Mouse (Mus musculus): ENCODE measurements around the gene Scfd2.

Scfd2 gene

DNA sequence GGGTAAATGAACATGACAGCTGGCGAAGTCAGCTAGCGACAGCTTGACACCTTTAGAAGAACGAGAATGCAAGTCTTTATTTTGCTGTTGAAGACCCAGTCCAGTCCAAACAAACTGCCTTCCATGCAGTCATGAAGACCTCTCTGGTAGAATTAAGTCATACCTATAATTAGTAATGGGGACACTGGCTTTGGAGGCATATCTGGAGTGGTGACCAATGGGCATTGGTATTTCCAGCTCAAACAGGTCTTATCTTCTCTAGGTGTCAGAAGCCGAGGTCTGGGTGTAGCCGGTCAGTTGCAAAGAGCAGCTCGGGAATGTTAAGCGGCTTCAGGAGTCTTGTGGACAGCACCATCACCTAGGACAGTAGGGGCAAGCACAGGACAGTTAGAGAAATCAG is 325.5 kb downstream of the Scfd2 start:
- DNase-seq (ENCODE audit: low read depth, low spot score): peak; percentile 60

GRCm38 (mm10) chr5:74205509-74205908 is 326.1 kb downstream of the Scfd2 start:
- DNase-seq (ENCODE audit: low read depth, low spot score): no peak

DNA sequence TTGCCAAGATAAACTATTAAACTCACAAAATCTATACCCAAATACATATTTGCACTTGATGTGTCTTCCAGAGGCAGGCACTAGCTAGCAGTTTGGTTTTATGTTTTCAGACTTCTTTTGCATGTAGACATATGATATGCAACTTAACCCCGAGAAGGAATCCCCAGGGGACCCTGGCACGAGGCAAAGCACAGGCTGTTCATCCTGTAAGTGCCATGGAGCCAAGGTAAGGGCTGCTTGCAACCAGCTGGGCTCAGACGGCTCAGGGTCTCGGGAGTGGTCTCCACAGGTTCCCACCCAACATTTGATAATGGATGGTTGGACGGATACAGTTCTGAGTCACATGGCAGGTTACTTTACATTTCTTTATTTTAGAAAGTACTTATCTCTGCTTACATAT is 327.1 kb downstream of the Scfd2 start:
- DNase-seq (ENCODE audit: low read depth, low spot score): peak; percentile 67

DNA sequence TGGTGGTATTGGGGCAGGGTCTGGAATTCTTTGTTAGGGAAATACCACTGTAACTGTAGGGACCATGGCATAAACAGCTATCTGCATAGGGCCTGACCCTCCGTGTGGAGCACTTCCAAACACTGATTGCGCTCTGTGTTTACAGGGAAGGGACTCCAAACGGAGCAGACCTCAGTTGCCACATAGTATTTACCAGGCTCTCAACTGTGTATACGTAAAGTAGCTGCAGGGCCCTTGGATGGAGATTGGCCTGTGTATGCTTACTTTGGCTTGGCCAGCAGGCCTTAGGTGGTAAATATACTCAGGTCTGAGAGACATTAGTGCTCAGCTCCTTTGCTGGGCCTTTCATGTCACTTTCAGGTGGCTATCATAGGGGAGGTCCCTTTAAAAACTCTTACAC is 329.0 kb downstream of the Scfd2 start:
- no peak for DNase-seq (ENCODE audit: low read depth, low spot score)

- DNase-seq (ENCODE audit: low read depth, low spot score): no peak
Measured at GRCm38 (mm10) chr5:74201570-74202357, 329.8 kb downstream of the Scfd2 start.

- no peak for DNase-seq (ENCODE audit: low read depth, low spot score)
Measured at GRCm38 (mm10) chr5:74200481-74200880, 331.1 kb downstream of the Scfd2 start.

- DNase-seq (ENCODE audit: low read depth, low spot score): no peak
Measured at GRCm38 (mm10) chr5:74199793-74200192, 331.8 kb downstream of the Scfd2 start.

DNA sequence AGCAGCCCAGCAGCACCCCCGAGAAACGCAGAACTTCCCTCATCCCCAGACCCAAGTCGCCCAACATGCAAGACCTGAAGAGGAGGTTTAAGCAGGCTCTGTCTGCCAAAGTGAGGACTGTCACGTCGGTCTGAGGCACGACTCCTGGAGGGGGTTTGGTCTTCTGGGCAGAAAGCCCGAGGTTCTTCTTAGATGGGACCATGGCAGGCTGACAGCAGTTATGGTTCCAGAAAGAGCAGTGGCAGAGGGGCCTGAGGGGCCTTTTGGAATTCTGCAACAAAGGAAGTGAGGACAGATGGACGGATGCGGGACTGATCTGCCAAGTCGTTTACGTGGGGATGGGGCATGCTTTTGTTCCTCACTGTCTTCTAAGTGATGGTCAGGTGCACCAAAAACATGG is 333.1 kb downstream of the Scfd2 start:
- no peak for DNase-seq (ENCODE audit: low read depth, low spot score)

- no peak for DNase-seq (ENCODE audit: low read depth, low spot score)
Measured at GRCm38 (mm10) chr5:74197541-74198330, 333.8 kb downstream of the Scfd2 start.

- no peak for DNase-seq (ENCODE audit: low read depth, low spot score)
Measured at GRCm38 (mm10) chr5:74196307-74196618, 335.3 kb downstream of the Scfd2 start.

DNA sequence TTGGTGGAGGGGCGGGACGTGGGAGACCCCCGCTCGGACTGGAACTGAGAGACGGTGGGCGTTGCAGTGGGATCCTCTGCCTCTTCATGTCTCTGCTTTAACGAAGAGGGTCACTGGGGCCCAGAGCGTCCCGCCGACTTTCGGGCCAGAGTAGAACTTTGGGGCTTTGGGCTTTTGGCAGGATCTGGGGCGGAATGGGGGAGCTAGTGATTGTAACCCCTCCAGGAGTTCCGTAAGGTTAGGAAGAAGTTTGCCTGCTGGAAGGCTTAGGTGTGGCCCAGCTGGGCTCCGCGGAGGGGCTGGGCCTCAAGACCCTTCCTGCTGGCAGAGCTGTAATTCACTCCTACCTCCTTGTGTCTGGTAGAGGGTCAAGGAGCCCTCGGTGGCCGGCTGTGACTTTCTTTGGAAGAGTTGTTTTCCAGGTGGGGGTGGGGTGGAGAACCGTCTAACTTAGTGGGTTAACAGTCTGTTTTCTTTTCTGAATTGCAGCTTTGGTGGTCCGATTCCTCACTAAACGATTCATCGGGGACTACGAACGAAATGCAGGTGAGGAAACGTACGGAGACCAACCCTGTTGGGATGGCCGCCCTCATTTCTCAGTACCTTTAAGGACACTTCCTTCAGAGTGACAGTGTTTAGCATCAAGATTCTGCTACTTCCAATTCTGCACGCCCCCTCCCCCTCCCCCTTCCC is 335.8 kb downstream of the Scfd2 start:
- DNase-seq (ENCODE audit: low read depth, low spot score): no peak

- peak; percentile 83 for DNase-seq (ENCODE audit: low read depth, low spot score)
Measured at GRCm38 (mm10) chr5:74194841-74195613, 336.5 kb downstream of the Scfd2 start, which contains the start of gene Rasl11b. Gene Rasl11b, plus strand, starts transcription at chr5:74195286.

GRCm38 (mm10) chr5:74194027-74194840 is 337.3 kb downstream of the Scfd2 start:
- DNase-seq (ENCODE audit: low read depth, low spot score): no peak

DNA sequence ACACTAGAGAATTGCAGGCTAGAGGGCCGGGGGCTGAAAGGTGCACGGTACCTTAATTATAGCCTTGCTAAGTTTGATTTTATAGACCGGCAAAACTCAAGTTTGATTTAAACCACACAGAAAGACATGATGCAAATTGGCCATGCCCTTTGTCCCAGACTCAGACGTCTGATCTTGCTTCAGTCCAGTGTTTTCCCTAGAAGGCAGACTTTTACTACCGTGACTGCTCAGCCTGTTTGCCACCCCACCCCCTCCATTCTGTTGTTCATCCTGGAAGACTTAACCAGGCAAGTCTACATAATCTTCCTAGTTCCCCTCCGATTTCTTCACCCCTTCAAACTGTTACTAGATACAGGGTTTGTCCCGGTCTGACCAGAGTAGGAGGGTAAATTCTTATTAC is 337.9 kb downstream of the Scfd2 start:
- DNase-seq (ENCODE audit: low read depth, low spot score): no peak

DNA sequence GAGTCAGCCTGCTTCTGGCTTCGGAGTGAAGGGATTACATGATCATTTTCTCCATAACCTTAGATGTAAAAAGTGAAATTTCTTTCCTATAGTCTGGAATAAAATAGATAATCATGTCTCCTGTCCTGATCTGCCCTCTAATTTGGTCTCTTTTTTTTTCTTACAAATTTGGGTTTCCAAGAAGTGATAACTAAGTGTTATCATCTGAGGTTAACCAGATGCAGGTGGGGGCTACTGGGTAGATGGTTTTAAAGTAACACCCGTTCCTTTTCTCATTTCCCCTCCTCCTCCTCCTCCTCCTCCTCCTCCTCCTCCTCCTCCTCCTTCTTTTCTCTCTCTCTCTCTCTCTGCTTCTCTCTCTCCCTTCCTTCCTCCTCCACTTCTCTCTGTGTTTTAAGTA is 338.6 kb downstream of the Scfd2 start:
- no peak for DNase-seq (ENCODE audit: low read depth, low spot score)

- DNase-seq (ENCODE audit: low read depth, low spot score): no peak
Measured at GRCm38 (mm10) chr5:74190911-74191310, 340.6 kb downstream of the Scfd2 start.

DNA sequence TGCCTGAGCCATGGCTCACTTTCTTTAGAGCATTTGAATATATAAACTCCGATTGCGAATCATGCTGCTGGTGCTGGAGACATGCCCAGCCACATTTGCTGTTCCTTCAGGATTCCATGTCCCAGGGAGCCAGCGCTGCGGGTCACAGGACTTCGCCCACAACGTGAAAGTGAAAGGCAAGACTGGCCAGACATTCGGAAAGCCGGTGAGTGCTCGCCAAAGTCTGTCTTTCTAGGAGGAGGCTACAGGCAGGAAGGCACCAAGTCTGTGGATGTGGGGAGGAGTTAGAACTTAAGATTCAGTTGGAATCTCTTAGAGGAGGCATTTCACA is 341.4 kb downstream of the Scfd2 start:
- DNase-seq (ENCODE audit: low read depth, low spot score): no peak

- no peak for DNase-seq (ENCODE audit: low read depth, low spot score)
Measured at GRCm38 (mm10) chr5:74189484-74190160, 341.9 kb downstream of the Scfd2 start.

DNA sequence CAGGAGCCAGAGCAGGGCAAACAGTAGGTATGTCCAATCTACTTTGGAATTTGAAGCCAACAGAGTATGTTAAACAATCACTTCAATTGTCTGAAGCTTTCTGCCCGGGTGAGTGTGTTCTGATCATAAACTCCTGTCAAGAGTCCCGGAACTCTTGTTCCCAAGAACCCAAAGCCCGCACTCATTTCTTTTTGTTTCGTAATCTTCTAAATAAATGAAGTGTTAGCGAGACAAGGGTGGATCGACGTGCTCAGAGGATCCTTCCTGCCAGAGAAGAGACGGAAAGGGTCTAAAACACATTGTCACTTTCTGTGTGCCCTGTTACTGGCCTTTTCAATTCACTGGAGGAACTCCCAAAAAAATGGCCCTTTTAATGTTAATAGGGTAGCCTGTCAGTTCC is 342.7 kb downstream of the Scfd2 start:
- no peak for DNase-seq (ENCODE audit: low read depth, low spot score)

GRCm38 (mm10) chr5:74188076-74188475 is 343.5 kb downstream of the Scfd2 start:
- DNase-seq (ENCODE audit: low read depth, low spot score): no peak
